9 mouse cellular contexts compared by ENCODE assay signal in the genomic region with DNA sequence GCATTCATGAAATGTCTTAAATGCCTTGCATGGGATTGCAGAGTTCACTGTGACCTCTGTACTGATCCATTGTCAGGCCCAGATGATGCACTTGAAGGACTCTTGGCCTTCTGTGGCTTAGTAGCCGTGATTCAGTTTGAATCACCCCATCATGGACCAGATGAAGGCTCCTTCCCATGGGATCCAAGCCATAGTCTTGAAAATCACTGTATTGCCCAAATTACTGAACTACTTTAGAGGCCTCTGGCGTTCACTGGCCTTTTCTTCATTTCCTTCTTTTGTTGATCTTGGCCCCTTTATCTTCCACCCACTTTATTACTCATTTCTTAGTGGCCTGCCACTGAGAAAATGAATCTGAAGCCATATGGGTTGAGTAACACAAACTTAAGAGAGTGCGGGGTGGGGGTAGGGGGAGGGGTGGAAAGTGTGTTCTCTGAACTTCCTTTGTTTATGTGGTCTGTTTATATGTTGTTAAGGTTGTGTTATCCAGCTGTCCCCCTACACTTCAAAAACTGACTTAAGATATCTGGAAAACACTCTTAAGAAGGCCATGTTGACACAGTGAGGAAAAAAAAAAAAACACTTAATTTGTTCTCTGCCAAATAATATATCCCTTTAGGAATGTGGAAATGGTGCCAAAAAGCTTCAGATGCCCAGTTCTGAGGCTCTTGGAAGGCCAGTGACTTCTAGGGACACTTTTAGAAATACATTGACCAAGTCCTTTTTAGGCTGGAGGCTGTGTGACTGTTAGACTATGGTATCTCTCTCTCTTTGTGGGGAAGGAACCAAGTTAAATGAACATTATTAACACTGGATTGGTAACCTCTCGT. TPM values are rescaled to one million over a fixed set of nuclear protein-coding genes. Genes with fewer than 3 reads are reported as not detected.
DNase-seq lines count a peak whose midpoint lies in the region; ATAC-seq and TF ChIP-seq lines count a peak whose summit lies in the region.
"Had no signal": no experiment of that assay in that cellular context is flagged by ENCODE, and none has a peak within 500 bp of the region (broad histone marks: within the 10 kb centered on the region; RNA-seq: fewer than 3 reads in every experiment).

No protein-coding gene starts in this region.

- H3K9me3 ChIP-seq in hindbrain, postnatal 0 days (ENCODE audit: low read length) = no peaks in the 10 kb centered on the region
- H3K9me3 ChIP-seq in hindbrain, embryonic 11.5 days (ENCODE audit: control insufficient read depth, low read length) = no peaks in the 10 kb centered on the region
- H3K9me3 ChIP-seq in intestine, embryonic 15.5 days = no peaks in the 10 kb centered on the region

- 70% methylated on average over 4 of the region's 4 CpGs for WGBS in hindbrain, postnatal 0 days
- WGBS in hindbrain, embryonic 11.5 days = 69% methylated on average over 4 of the region's 4 CpGs
- WGBS in intestine, embryonic 15.5 days = 37% methylated on average over 4 of the region's 4 CpGs

- H3K4me1 ChIP-seq in hindbrain, postnatal 0 days (ENCODE audit: insufficient read depth, low read length) = peaks cover 5% of the 10 kb centered on the region; the same call in 1 of the 2 replicates
- H3K4me1 ChIP-seq in hindbrain, embryonic 11.5 days (replicated peaks; ENCODE audit: control insufficient read depth, insufficient read depth, low read length) = peaks cover 2% of the 10 kb centered on the region; the same call in 1 of the 2 replicates
- peaks cover 32% of the 10 kb centered on the region for H3K4me1 ChIP-seq in brown adipose tissue, adult 24 weeks (ENCODE audit: control insufficient read depth, insufficient read depth, insufficient read length, low read length)
- peaks cover 11% of the 10 kb centered on the region for H3K4me1 ChIP-seq in intestine, embryonic 15.5 days (replicated peaks)

- no peaks in the 10 kb centered on the region for H3K27me3 ChIP-seq in hindbrain, postnatal 0 days (ENCODE audit: insufficient read depth, low read length)
- no peaks in the 10 kb centered on the region for H3K27me3 ChIP-seq in hindbrain, embryonic 11.5 days (ENCODE audit: control insufficient read depth, insufficient read depth, low read length)
- no peaks in the 10 kb centered on the region for H3K27me3 ChIP-seq in intestine, embryonic 15.5 days (replicated peaks)

- no peak for TF ChIP-seq CTCF in hindbrain, postnatal 0 days (IDR thresholded peaks at IDR 0.05; ENCODE audit: low read depth)

- ATAC-seq in hindbrain, postnatal 0 days = no peak
- ATAC-seq in hindbrain, embryonic 11.5 days (ENCODE audit: low FRiP score) = no peak
- peak; percentile 66 for ATAC-seq in intestine, embryonic 15.5 days

- H3K9ac ChIP-seq in hindbrain, postnatal 0 days (replicated peaks; ENCODE audit: low read length) = no peak overlapping the region
- H3K9ac ChIP-seq in hindbrain, embryonic 11.5 days (ENCODE audit: low read depth, low read length) = no peak overlapping the region
- no peak overlapping the region for H3K9ac ChIP-seq in intestine, embryonic 15.5 days

- H3K36me3 ChIP-seq in hindbrain, postnatal 0 days (ENCODE audit: insufficient read depth, low read length) = no peaks in the 10 kb centered on the region; the same call in 1 of the 2 replicates
- H3K36me3 ChIP-seq in hindbrain, embryonic 11.5 days (ENCODE audit: control insufficient read depth, insufficient read depth, low read length) = peaks cover 2% of the 10 kb centered on the region; the same call in 1 of the 2 replicates
- H3K36me3 ChIP-seq in intestine, embryonic 15.5 days = peaks cover 4% of the 10 kb centered on the region; the same call in 1 of the 2 replicates

- H3K4me2 ChIP-seq in hindbrain, postnatal 0 days (ENCODE audit: low read depth, low read length) = no peak overlapping the region
- no peak overlapping the region for H3K4me2 ChIP-seq in hindbrain, embryonic 11.5 days (replicated peaks; ENCODE audit: low read depth, low read length)
- no peak overlapping the region for H3K4me2 ChIP-seq in intestine, embryonic 15.5 days (replicated peaks)

- no peak overlapping the region for H3K4me3 ChIP-seq in hindbrain, postnatal 0 days (ENCODE audit: low read length)
- no peak overlapping the region for H3K4me3 ChIP-seq in hindbrain, embryonic 11.5 days (ENCODE audit: low read depth, low read length)
- H3K4me3 ChIP-seq in brown adipose tissue, adult 24 weeks (ENCODE audit: insufficient read depth, low read depth, low read length) = no peak overlapping the region
- H3K4me3 ChIP-seq in intestine, embryonic 15.5 days (replicated peaks) = no peak overlapping the region
- H3K4me3 ChIP-seq: erythroblast, embryonic 14.5 days had no signal

- H3K27ac ChIP-seq in hindbrain, postnatal 0 days = 0 out of 2 replicates have a peak overlapping the region, but pooled peaks have one; percentile 42
- no peak overlapping the region for H3K27ac ChIP-seq in hindbrain, embryonic 11.5 days (ENCODE audit: low read depth, low read length)
- H3K27ac ChIP-seq in brown adipose tissue, adult 24 weeks (replicated peaks; ENCODE audit: low read depth, low read length) = peak overlapping the region; percentile 60
- H3K27ac ChIP-seq in intestine, embryonic 15.5 days = peak overlapping the region; percentile 74

- no peak for DNase-seq in hindbrain, postnatal 0 days (ENCODE audit: low spot score)
- DNase-seq in hindbrain, embryonic 11.5 days (ENCODE audit: low spot score) = no peak
- peak; percentile 40 for DNase-seq in lung, postnatal 14 days
- DNase-seq in right cerebral cortex, postnatal 25 days = no peak
- DNase-seq in thymus, postnatal 0 days (ENCODE audit: low spot score) = no peak
- DNase-seq in left cerebral cortex, postnatal 36 days (ENCODE audit: low spot score in 2 of 2) = no peak

- intact Hi-C loops in left cerebral cortex, postnatal 36 days (cut with DNase I) = no loop called here

RNA-seq across cellular contexts. Expression of gene Hmg20a, which starts 45.5 kb away (rescaled TPM):
- total RNA-seq in hindbrain, postnatal 0 days (2014; rRNA removed) = 48.2 and 50.9 TPM in 2 replicates
- 57.1 and 58.5 TPM in 2 replicates for polyA plus RNA-seq in hindbrain, postnatal 0 days (2015; fragmentation: Nextera tagmentation; extraction: Ambion mirVana)
- 72.9 and 76.2 TPM in 2 replicates for polyA plus RNA-seq in hindbrain, embryonic 11.5 days (2014; fragmentation: Nextera tagmentation; extraction: Ambion mirVana)
- polyA plus RNA-seq in brown adipose tissue, adult 24 weeks (2012; ENCODE audit: insufficient read depth, insufficient read length, missing spikeins) = 12.6 and 13.9 TPM in 2 replicates
- 42.7 and 43.0 TPM in 2 replicates for polyA plus RNA-seq in intestine, embryonic 15.5 days (2015; fragmentation: Nextera tagmentation; extraction: Ambion mirVana)
- polyA plus RNA-seq in thymus, postnatal 0 days (2015; fragmentation: Nextera tagmentation; extraction: Ambion mirVana) = 44.7 and 48.3 TPM in 2 replicates
- 10 to 100 TPM; 65.0 to 69.7 TPM for total RNA-seq in left cerebral cortex, postnatal 36 days (2021)

RNA-seq across cellular contexts. Expression of gene Peak1, which starts 46.0 kb away (rescaled TPM):
- 9.1 and 9.6 TPM in 2 replicates for total RNA-seq in hindbrain, postnatal 0 days (2014; rRNA removed)
- polyA plus RNA-seq in hindbrain, postnatal 0 days (2015; fragmentation: Nextera tagmentation; extraction: Ambion mirVana) = 5.3 and 5.4 TPM in 2 replicates
- polyA plus RNA-seq in hindbrain, embryonic 11.5 days (2014; fragmentation: Nextera tagmentation; extraction: Ambion mirVana) = 7.9 and 8.8 TPM in 2 replicates
- polyA plus RNA-seq in brown adipose tissue, adult 24 weeks (2012; ENCODE audit: insufficient read depth, insufficient read length, missing spikeins) = 7.5 and 9.6 TPM in 2 replicates
- polyA plus RNA-seq in intestine, embryonic 15.5 days (2015; fragmentation: Nextera tagmentation; extraction: Ambion mirVana) = 10.1 and 12.6 TPM in 2 replicates
- polyA plus RNA-seq in thymus, postnatal 0 days (2015; fragmentation: Nextera tagmentation; extraction: Ambion mirVana) = 5.1 and 7.7 TPM in 2 replicates
- total RNA-seq in left cerebral cortex, postnatal 36 days (2021) = 10 to 100 TPM; 28.2 to 40.5 TPM
